Mouse (Mus musculus): ENCODE results near the gene Gm5538.

Gene Gm5538

GRCm38 (mm10) chr3:59729490-59729889 is at the start of gene Gm5538:
TSS of gene Gm5538 (plus strand) at chr3:59729790.
- DNase-seq, result no peak

DNA sequence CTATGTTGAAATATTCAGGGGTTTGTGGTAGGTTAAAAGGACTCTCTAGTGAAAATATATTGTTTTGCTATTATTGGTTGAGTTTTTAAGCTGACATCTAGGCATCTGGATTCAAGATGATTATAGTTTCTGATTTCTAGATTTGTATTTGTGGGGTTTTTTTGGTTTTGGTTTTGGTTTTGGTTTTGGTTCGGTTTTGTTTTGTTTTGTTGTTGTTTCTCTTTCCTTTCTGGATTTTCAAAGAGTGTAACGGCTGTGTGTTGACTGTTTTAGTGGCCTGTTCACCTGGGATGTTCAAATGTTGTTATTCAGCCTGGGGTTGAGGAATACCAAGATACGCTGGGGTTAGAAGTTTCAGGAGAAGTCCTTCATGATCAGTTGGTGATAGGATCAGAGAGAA is 32.2 kb upstream of the Gm5538 start:
- no peak for DNase-seq

DNA sequence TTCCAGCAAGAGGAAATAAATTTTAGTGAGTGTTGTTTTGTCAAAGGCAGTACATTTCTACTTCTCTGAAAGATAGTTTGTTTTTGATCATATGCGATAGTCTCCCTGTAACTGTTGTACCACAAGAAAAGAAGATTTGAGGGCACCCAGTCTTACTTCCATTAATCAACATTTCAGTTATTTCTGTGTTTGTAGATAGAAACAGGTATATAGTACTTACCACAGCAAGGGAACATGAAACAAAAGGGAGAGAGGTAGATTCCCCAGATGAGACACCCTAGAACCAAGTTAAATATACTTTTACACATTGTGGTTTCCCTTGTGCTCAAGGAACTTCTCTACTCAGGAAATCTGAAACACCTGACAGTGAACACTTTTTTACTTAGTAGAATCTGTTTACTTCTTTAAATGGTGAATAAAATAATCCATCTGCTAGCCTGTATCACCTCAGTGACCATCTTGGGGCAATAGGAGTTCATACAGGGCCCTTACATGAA is 26.9 kb upstream of the Gm5538 start:
- DNase-seq, result no peak

- no peak for DNase-seq
These were observed 10.3 kb downstream of the Gm5538 start for GRCm38 (mm10) chr3:59739866-59740265.

DNA sequence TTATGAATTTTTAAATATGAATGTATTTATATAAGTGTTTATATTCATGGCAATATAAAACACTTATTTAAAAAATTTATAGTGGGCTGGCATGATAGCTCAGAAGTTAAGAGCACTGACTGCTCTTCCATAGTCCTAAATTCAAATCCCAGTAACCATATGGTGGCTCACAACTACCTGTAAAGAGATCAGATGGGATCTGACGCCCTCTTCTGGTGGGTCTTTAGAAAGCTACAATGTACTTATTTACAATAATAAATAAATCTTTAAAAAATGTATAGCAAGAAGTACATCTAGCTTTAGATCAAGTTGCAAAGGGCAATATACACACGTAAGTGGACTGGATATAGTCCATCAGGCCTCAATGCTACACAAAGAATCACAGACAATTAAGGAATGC is 14.6 kb downstream of the Gm5538 start:
- no peak for DNase-seq
